Mouse (Mus musculus): Measurements from ENCODE around the gene Rab7b.

Gene Rab7b

GRCm38 (mm10) chr1:131739481-131740160 lies 51.1 kb downstream of the Rab7b start:
- DNase-seq = no peak

- DNase-seq = no peak
Measured at GRCm38 (mm10) chr1:131743868-131744464, 55.5 kb downstream of the Rab7b start, which contains the start of gene Slc26a9. Gene Slc26a9 (plus strand): TSS chr1:131744022.

- DNase-seq = no peak
Measured at GRCm38 (mm10) chr1:131745391-131745790, 56.9 kb downstream of the Rab7b start.

- DNase-seq = no peak
Measured at GRCm38 (mm10) chr1:131747761-131748160, 59.3 kb downstream of the Rab7b start.

- no peak for DNase-seq
Measured at GRCm38 (mm10) chr1:131748636-131749035, 60.1 kb downstream of the Rab7b start.

- DNase-seq = no peak
Measured at GRCm38 (mm10) chr1:131749706-131750545, 61.4 kb downstream of the Rab7b start.

- DNase-seq = no peak
Measured at GRCm38 (mm10) chr1:131751181-131751890, 62.8 kb downstream of the Rab7b start.

GRCm38 (mm10) chr1:131751891-131752311 lies 63.4 kb downstream of the Rab7b start:
- DNase-seq = no peak

GRCm38 (mm10) chr1:131754212-131754829 lies 65.8 kb downstream of the Rab7b start:
- no peak for DNase-seq

- peak in 1 of 2 experiments; percentile 27 for DNase-seq
Measured at GRCm38 (mm10) chr1:131754916-131755315, 66.4 kb downstream of the Rab7b start.

GRCm38 (mm10) chr1:131757211-131757610 lies 68.7 kb downstream of the Rab7b start:
- no peak for DNase-seq

GRCm38 (mm10) chr1:131758796-131759195 lies 70.3 kb downstream of the Rab7b start:
- no peak for DNase-seq

GRCm38 (mm10) chr1:131759667-131760427 lies 71.4 kb downstream of the Rab7b start:
- DNase-seq = no peak

- DNase-seq = no peak
Measured at GRCm38 (mm10) chr1:131760428-131760820, 71.9 kb downstream of the Rab7b start.

GRCm38 (mm10) chr1:131761079-131761831 lies 72.8 kb downstream of the Rab7b start:
- no peak for DNase-seq

- DNase-seq = no peak
Measured at GRCm38 (mm10) chr1:131763683-131764082, 75.2 kb downstream of the Rab7b start.

- DNase-seq = no peak
Measured at GRCm38 (mm10) chr1:131764581-131765338, 76.3 kb downstream of the Rab7b start.
